Mouse (Mus musculus) pancreas, adult 10 weeks (tissue): ENCODE results near the gene Sp1. TPM values are rescaled to one million over a fixed set of nuclear protein-coding genes. Genes with fewer than 3 reads are reported as not detected.

Experiments
- polyA plus RNA-seq: library from polyadenylated mRNA; stranded (reverse); fragments of 350-450 nt; fragmentation: Illumina TruSeq; extraction: RNeasy Lipid Tissue Mini Kit (QIAGEN cat#74804); gene quantifications from one replicate; pipeline ENCODE4 v1.2.3, GENCODE M21; 2015; ENCODE audit warnings: low read depth, low replicate concordance; ENCODE audit not compliant: insufficient read depth

The Sp1 gene
- 6.9 TPM for polyA plus RNA-seq

DNA sequence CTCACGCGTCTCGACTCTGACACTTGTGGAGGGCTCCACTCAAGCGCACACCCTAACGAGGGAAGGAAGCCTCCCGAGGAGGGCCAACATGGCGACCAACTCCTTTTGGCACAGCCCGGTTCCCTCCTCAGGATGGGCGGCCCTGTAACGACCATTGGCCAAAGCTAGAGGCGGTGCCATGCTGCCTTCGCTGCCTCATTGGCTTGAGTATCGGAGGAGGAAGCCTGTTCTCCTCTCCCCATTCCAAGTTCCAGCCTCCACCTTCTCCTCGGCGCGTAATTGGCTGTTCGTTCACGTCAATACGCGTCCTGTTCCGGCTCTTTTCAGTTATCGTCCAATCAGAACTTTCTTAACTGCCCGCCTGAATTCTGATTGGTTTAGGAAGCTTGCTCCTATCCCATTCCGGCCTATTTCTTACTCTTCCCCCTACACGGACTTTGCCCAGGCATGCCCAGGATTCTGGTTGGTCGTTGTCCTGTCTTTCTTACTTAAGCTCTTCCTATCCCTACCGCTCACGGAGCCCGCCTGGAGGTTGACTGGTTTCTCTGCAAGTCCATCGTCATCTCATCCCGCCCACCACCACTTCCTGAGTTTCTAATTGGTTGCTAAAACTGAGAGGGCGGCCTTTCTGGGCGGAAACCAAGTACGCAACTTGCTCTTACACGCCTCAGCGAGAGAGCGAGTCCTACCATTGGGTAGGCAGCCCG, at the start of gene Sp1:
Gene Sp1 (plus strand): TSS at position 655 of the 707 bp plus-strand sequence.

DNA sequence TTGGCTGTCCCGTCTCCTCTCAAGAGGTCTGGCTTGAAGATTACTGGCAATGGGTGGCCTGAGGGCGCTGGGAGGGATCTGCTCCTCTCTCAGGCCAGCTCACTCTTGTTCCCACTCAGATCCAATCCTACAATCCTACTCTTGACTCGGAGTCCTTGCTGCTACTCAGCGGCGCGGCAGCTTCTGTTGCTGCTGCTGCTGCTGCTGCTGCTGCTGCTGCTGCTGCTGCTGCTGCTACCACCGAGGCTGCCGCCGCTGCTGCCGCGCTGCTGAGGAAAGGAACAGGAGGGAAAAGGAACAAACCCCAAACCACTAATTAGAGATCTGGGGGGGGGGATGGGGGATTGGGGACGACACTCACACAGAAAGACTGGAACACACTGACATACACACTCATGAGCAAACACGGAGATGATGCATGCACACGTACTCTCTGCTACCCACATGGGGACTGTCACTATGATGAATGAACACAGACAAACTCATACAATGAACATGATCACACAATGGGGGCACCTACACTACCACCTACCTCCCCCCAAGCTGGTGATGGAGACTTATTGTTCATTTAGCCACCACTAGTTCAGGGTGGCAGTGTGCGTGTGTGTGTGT, 39.1 kb upstream of the Sp1 start, which contains the start of gene Sp7:
Gene Sp7 (minus strand): TSS at position 450 of the 612 bp plus-strand sequence.

DNA sequence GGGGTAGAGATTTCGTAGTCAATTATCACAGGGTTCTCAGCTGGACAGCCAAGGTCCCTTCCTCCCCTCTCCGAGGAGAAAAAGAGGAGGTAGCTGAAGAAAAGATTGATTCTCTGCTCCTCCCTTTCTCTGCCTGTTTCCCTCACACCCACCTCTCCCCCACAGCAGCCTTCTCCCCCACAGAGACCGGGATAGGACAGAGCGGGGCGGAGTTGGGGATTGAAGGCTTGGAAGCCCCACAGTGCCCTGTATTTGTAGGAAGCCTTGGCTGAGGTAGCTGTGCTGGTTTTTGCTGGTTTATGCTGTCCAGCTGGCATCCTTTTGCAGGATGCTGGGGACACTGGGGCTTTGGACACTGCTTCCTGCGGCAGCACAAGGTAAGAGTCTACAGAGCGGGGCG, 39.2 kb downstream of the Sp1 start, which contains the start of gene Amhr2:
Gene Amhr2 (plus strand): TSS at position 222 of the 400 bp plus-strand sequence.

DNA sequence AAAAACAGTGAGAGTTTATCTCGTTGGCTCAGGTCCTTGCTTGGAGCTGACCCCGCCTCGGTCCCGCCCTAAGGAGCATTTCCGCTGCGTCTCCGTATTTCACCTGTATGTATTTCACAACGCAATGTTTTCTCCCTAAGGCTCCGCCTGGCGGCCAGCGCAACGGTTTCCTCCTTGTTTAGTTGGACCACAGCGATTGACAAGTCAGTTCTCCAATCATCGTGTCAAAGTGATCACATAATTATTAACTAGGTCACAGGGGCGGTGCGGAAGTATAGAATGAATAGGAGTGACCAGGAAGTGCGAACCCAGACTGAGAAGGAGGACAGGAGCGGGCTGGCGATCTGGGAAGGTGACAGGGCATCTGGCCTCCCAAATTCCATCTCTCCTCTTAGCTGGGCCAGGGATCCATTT, 53.0 kb downstream of the Sp1 start, which contains the start of gene Prr13:
Gene Prr13 (plus strand): TSS at position 125 of the 414 bp plus-strand sequence.

DNA sequence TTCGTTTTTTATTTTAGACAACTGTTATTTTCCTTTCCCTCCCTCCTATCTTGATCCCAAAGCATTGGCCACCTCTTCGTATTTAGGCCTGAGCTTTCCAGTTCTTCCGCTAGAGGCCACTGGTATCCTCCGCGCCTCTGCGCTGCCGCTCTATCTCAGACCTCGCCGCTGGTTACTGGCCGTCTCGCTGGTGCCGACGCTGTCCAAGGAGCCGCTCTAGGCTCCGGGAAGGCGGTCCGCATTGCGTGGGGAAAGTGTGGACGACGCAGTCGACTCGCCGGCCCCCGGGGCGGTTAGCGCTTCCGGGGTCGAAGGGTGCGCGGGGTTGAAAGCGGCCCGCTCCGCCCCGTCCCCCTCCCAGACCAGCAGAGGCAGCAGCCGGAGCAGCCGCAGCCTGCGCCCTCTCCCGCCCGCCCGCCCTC, 64.3 kb downstream of the Sp1 start, which contains the start of gene Pcbp2:
Gene Pcbp2 (plus strand): TSS at position 357 of the 422 bp plus-strand sequence.

Other genes with a start within 250 kb of the Sp1 start
- gene Zfp740, start 202.9 kb upstream of the Sp1 start, polyA plus RNA-seq = 19.2 TPM
- 14.2 TPM for gene Csad, start 201.4 kb upstream of the Sp1 start, polyA plus RNA-seq
- gene Itgb7, start 174.2 kb upstream of the Sp1 start, polyA plus RNA-seq = 2.8 TPM
- gene Rarg, start 148.6 kb upstream of the Sp1 start, polyA plus RNA-seq = 13.8 TPM
- not detected for gene Gm9918, start 135.6 kb upstream of the Sp1 start, polyA plus RNA-seq
- 8.9 TPM for gene Mfsd5, start 126.7 kb upstream of the Sp1 start, polyA plus RNA-seq
- 1.5 TPM for gene Espl1, start 109.9 kb upstream of the Sp1 start, polyA plus RNA-seq
- gene Pfdn5, start 80.0 kb upstream of the Sp1 start, polyA plus RNA-seq = 82.8 TPM
- 24.2 TPM for gene Myg1, start 74.4 kb upstream of the Sp1 start, polyA plus RNA-seq
- gene Aaas, start 55.4 kb upstream of the Sp1 start, polyA plus RNA-seq = 18.0 TPM
- 0.26 TPM for gene Sp7, start 39.0 kb upstream of the Sp1 start, polyA plus RNA-seq
- gene Amhr2, start 39.2 kb downstream of the Sp1 start, polyA plus RNA-seq = 1.3 TPM
- 31.0 TPM for gene Prr13, start 52.9 kb downstream of the Sp1 start, polyA plus RNA-seq
- 149 TPM for gene Pcbp2, start 64.4 kb downstream of the Sp1 start, polyA plus RNA-seq
- gene Gm10337, start 97.6 kb downstream of the Sp1 start, polyA plus RNA-seq = not detected
- 5.1 TPM for gene Map3k12, start 110.9 kb downstream of the Sp1 start, polyA plus RNA-seq
- 11.7 TPM for gene Tarbp2, start 112.0 kb downstream of the Sp1 start, polyA plus RNA-seq
- 7.2 TPM for gene Npff, start 118.8 kb downstream of the Sp1 start, polyA plus RNA-seq
- gene Gm28047, start 218.9 kb downstream of the Sp1 start, polyA plus RNA-seq = not detected
- gene Atf7, start 219.3 kb downstream of the Sp1 start, polyA plus RNA-seq = 26.4 TPM